Mouse (Mus musculus) thymus, postnatal 14 days (tissue): ENCODE measurements around the gene Snca.
"Not testable (repeated sequence)": the region's sequence is repeated elsewhere in the genome, so short reads cannot be mapped to it uniquely, and the experiment has no call there.

Source experiments
- DNase-seq: peaks from one replicate; pipeline ENCODE4 v3.0.0; 2021

Snca gene

GRCm38 (mm10) chr6:60709997-60710471, 119.6 kb downstream of the Snca start:
- DNase-seq, result no peak

- DNase-seq, result no peak
These were observed 131.6 kb downstream of the Snca start for GRCm38 (mm10) chr6:60698072-60698471.

DNA sequence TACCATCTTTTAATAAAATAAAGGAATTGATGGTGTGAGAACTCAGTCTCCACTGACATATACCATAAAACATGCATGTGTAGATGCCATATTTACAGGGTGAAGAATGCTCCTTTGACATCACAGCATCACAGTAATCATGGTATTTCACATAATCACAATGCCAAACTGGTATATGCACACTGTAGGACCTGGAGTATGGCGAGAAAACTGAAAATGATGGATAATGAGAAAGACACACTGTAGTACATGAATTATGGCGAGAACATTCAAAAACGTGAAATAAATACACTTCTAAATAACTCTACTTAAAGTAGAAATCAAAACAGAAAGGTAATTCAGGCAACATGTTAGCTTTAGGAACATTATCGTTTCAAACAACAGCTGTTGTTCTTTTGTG, 142.6 kb downstream of the Snca start:
- DNase-seq, result not testable (repeated sequence)

GRCm38 (mm10) chr6:60682233-60682632, 147.4 kb downstream of the Snca start:
- no peak for DNase-seq
